Mouse (Mus musculus): ENCODE data around the gene Gm49405.

The Gm49405 gene

DNA sequence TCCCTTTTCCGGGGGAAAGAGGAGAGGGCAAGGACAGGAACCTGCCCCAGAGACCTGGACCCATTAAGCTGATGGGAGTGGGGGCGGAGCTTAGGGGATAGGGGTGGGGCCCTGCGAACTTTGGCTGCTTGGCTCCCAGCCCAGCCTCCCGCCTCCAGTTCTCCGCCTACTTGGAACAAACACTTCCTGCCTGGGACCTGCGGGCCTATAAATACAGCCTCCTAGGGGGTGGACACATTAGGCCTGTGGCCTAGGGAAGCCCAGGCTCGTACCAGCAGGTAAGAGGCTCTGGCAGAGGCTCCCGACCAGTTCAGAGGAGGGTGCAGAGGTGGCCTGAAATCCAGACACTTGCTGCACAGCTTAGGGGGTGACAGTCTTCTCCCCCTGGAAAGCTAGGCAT is 14.1 kb upstream of the Gm49405 start, which contains the start of gene Acy3:
Gene Acy3, plus strand, starts transcription at position 237 of the 400 bp plus-strand sequence.
- peak; percentile 22 to 35 for DNase-seq (ENCODE audit: low spot score in 2 of 2)

DNA sequence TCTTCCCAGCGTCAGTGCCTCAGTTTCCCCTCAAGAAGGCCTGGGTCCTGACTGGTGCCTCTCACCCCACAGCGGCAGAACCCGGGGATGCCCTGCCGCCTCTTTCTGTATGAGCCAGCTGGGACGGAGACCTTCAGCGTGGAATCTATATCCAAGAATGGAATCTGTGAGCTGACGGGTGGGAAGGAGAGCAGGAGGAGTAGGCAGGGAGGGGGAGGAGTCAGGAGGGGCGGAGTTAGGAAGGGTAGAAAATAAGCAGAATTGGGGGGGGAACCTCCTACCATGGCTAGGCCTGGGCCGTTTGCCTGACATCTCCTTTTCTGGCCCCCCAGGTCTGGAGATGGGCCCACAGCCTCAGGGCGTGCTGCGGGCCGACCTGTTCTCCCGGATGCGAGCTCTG is 12.4 kb upstream of the Gm49405 start:
- DNase-seq (ENCODE audit: low spot score in 2 of 2) = no peak

DNA sequence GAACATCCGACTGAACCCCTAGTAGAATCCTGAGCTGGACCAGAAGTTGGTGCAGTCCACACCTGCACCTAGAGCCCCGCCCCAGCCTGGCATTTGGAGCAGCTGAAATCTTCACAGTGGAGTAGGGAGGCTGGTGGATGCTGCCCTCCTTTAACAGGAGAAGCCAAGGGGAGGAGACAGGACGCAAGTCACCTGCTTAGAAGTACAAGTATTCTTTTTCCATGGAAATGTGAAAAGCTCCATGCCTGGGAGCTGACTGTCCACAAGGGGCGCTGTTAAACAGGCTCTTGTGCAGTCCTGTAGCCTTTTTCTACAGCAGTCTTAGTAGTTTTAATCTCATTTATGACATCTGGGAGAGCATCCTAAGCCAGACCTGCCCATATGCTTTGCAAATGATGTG is 11.7 kb upstream of the Gm49405 start:
- DNase-seq (ENCODE audit: low spot score in 2 of 2) = no peak

GRCm38 (mm10) chr19:3990804-3991203 is 9.6 kb upstream of the Gm49405 start:
- no peak for DNase-seq (ENCODE audit: low spot score in 2 of 2)

DNA sequence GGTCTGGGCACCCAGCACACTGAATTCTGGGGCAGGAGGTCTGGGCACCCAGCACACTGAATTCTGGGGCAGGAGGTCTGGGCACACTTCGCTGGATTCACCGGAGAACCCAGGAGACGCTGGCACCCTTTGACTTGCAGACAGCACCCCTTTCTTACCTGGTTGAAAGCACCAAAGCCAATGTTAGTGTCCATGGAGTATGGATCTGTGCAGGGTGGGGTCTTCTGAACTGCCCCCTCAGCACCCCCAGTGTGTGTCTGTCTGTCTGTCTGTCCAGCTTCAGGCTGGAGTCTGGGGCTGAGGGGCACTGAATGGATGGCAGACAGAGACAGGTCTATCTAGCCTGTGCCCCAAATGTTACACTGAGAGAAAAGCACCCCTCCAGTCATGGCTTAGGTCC is 8.9 kb upstream of the Gm49405 start:
- DNase-seq (ENCODE audit: low spot score in 2 of 2) = no peak

DNA sequence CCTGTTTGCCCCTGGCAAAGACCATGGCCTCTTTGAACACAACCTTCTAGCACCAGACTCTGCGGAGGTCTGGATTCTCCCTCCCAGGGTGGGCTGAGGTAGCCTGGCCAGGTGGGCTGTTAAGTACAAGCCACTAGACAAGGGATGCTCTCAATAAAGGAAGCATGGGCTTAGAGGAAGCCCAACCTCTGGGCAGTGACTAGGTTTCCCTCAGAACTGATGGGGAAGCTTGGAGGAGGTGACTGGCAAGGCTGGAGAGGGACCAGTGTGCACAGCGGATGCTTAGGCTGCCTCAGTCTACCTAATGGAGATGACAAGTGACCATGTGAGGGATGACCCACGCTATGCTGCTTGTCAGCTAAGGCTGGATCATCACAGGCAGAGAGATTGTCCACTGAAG is 8.5 kb upstream of the Gm49405 start:
- DNase-seq (ENCODE audit: low spot score in 2 of 2) = no peak

- DNase-seq (ENCODE audit: low spot score in 2 of 2) = no peak
Observed at GRCm38 (mm10) chr19:3992416-3992815, 8.0 kb upstream of the Gm49405 start, which contains the start of gene Tbx10. Gene Tbx10 (plus strand): TSS chr19:3992752.

DNA sequence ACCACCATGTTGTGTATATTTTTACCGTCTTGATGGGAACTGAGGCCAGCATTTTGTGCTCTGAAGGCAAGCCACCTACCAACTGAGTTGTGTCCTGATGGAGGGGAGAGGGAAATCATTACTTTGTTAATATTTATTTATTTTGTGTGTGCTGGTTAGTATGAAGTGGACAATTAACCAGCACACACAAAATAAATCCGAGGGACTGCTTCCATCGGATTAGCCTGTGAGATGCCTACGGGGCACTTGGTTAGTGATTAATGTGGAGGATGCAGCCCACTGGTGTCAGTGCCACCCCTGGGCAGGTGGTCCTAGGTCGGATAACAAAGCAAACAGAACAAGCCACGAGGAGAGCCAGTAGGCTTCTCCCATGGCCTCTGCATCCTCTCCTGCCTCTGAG is 5.5 kb upstream of the Gm49405 start:
- DNase-seq (ENCODE audit: low spot score in 2 of 2) = no peak

GRCm38 (mm10) chr19:3995505-3995904 is 4.9 kb upstream of the Gm49405 start:
- no peak for DNase-seq (ENCODE audit: low spot score in 2 of 2)

GRCm38 (mm10) chr19:3996106-3996505 is 4.3 kb upstream of the Gm49405 start:
- DNase-seq (ENCODE audit: low spot score in 2 of 2) = no peak

- DNase-seq (ENCODE audit: low spot score in 2 of 2) = no peak
Observed at GRCm38 (mm10) chr19:3996747-3997146, 3.7 kb upstream of the Gm49405 start.

- DNase-seq (ENCODE audit: low spot score in 2 of 2) = no peak
Observed at GRCm38 (mm10) chr19:3997231-3997630, 3.2 kb upstream of the Gm49405 start.

GRCm38 (mm10) chr19:3998335-3998734 is 2.1 kb upstream of the Gm49405 start:
- DNase-seq (ENCODE audit: low spot score in 2 of 2) = no peak

DNA sequence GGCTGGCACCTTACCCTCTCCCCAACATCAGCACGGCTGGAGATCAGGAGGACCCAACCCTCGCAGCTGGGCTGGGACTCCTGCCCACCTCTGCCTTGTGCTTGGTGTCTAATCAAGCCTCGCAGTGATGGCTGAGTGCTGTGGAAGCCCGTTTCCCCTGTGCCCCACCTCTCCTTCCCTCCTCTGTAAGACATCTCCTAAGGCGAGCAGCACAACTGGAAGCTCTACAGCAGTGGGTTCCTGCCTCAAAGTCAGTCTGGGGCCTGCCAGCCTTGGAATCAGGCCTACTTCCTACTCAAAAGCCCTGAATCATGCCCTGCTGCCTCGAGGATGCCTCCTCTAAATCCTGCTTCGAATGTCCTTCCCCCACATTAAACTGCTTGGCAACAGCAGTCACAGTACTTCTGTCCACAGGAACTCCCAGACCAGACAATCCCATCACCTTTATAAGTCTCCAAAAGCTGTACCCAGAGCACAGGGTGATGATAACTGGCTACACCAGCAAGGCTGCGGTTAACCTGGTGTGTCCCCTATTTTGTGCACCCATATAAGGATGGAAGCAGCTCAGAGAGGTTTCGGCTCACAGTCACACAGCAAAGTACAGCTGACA is 1.2 kb upstream of the Gm49405 start:
- no peak for DNase-seq (ENCODE audit: low spot score in 2 of 2)

GRCm38 (mm10) chr19:4000949-4001525 is 611 bp downstream of the Gm49405 start:
- no peak for DNase-seq (ENCODE audit: low spot score in 2 of 2)

DNA sequence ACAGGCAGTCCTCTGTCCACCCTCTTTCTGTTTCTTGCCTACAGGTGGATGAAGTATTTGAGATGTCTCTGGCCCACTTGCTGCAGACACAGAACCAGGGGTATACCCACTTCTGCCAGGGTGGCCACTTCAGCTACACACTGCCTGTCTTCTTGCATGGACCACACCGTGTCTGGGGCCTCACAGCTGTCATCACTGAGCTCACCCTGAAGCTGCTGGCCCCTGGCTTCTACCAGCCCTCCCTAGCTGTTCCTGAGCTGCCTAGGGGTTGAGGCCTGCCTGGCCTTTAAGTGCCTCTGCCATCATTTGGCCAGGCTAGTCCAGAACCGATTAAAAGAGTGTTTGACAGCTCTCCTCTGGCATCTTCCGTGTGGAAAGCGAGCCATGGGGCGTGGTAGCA is 1.3 kb downstream of the Gm49405 start:
- no peak for DNase-seq (ENCODE audit: low spot score in 2 of 2)

GRCm38 (mm10) chr19:4003112-4003511 is 2.7 kb downstream of the Gm49405 start, which contains the start of gene Doc2g:
Gene Doc2g (plus strand): TSS chr19:4003313.
- DNase-seq (ENCODE audit: low spot score in 2 of 2) = no peak

GRCm38 (mm10) chr19:4003641-4004040 is 3.2 kb downstream of the Gm49405 start:
- no peak for DNase-seq (ENCODE audit: low spot score in 2 of 2)

DNA sequence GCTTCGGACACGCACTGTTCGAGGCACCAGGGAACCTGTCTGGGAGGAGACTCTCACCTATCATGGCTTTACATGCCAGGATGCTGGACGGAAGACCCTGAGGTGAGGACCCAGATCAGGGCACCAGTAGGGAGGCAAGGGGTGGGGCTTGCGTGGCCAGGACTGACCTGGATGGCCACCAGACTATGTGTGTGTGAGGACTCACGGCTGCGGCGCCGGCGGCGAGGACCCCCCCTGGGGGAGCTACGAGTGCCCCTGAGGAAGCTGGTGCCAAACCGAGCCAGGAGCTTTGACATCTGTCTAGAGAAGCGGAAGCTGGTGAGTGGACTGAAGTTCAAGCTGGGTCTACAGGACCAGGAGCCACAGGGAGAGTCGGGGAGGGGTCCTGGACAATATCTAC is 3.9 kb downstream of the Gm49405 start:
- DNase-seq (ENCODE audit: low spot score in 2 of 2) = no peak

DNA sequence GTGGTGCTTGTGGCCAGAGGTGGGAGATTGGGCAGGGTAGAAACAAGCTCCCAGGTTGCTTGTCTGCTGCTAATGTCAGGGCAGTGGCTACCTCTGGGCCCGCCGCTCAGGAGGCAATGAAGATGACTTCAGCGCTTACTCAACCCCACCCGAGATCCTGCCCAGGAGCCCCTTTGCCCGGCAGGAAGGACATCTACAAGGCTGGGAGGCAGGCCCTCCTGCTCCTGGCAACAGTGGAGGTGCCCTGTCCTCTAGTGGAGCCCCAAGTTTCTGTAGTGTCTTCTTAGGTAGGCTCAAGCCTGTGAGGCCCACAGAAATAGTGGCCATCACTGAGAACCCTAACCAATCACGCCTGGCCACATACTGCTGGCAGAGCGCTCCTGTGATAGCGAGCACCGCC is 4.7 kb downstream of the Gm49405 start:
- no peak for DNase-seq (ENCODE audit: low spot score in 2 of 2)

GRCm38 (mm10) chr19:4005971-4006370 is 5.5 kb downstream of the Gm49405 start:
- no peak for DNase-seq (ENCODE audit: low spot score in 2 of 2)

DNA sequence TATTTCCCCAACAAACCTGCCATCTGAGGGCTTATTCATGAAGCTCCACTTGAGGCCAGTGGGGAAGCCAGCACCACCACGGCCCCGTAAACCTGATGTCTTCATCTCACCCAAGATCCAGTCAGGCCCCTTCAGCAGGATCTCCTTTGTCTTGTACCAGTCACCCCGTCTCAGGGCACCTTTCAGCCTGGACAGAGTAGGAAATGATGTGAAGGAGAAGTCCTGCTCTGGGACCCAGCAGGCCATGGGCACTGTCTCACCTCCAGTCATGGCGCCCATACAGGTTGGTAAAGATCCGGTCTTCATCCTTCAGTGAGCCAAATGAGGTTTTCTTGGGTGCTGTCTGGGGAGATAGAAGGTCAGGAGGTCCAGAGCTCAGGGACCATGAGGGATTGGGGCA is 10.7 kb downstream of the Gm49405 start:
- no peak for DNase-seq (ENCODE audit: low spot score in 2 of 2)

DNA sequence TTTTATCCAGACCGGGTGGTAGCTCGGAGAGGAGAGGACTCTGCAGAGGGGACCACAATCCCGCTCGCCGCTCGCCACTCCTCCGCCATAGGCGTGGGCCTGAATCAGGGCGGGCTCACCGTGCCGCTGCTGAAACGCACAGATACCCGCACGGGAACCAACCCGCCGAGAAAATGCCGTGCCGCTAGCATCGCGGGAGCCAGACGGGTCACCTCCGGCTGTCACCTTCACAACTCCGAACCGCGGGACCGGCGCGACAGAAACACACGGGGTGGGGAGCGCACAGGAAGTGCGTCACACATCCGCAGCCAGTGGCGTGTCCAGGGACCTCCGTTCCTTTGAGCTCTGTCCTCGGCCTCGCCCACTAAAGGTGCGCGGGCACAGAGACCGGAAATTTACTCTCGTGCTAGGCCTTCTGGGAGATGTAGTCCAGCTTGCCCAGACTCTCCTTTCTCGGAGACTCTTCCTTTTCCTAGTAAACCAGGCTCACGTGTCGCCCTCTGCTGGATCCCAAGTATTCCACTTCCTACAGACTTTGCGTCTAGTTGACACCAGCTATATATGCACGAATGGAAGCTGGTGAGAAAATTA is 12.1 kb downstream of the Gm49405 start, which contains the start of gene Ndufv1:
Gene Ndufv1, minus strand, starts transcription at position 375 of the 591 bp plus-strand sequence.
- DNase-seq (ENCODE audit: low spot score in 2 of 2) = peak; percentile 97 to 98
